Mouse (Mus musculus): ENCODE results near the gene Cdk19. TPM values are rescaled to one million over a fixed set of nuclear protein-coding genes. Genes with fewer than 3 reads are reported as not detected.
"Not testable (repeated sequence)": the region's sequence is repeated elsewhere in the genome, so short reads cannot be mapped to it uniquely, and the experiment has no call there.

The Cdk19 gene
- polyA plus RNA-seq, 1 experiment: 5.1 TPM

- DNase-seq (ENCODE audit: low read depth): no peak
Observed at GRCm38 (mm10) chr10:40385397-40385796, 46.0 kb downstream of the Cdk19 start.

GRCm38 (mm10) chr10:40386126-40386525, 46.8 kb downstream of the Cdk19 start:
- DNase-seq (ENCODE audit: low read depth): no peak

GRCm38 (mm10) chr10:40393447-40394143, 54.2 kb downstream of the Cdk19 start:
- DNase-seq (ENCODE audit: low read depth): no peak

- DNase-seq (ENCODE audit: low read depth): no peak
Observed at GRCm38 (mm10) chr10:40398842-40399241, 59.5 kb downstream of the Cdk19 start.

GRCm38 (mm10) chr10:40399328-40399727, 60.0 kb downstream of the Cdk19 start:
- DNase-seq (ENCODE audit: low read depth): no peak

GRCm38 (mm10) chr10:40400293-40400692, 60.9 kb downstream of the Cdk19 start:
- DNase-seq (ENCODE audit: low read depth): no peak

- DNase-seq (ENCODE audit: low read depth): peak; percentile 44
Observed at GRCm38 (mm10) chr10:40406655-40407054, 67.3 kb downstream of the Cdk19 start.

- no peak for DNase-seq (ENCODE audit: low read depth)
Observed at GRCm38 (mm10) chr10:40409336-40409735, 70.0 kb downstream of the Cdk19 start.

- no peak for DNase-seq (ENCODE audit: low read depth)
Observed at GRCm38 (mm10) chr10:40411370-40411769, 72.0 kb downstream of the Cdk19 start.

GRCm38 (mm10) chr10:40416944-40417343, 77.6 kb downstream of the Cdk19 start:
- DNase-seq (ENCODE audit: low read depth): peak; percentile 59

- no peak for DNase-seq (ENCODE audit: low read depth)
Observed at GRCm38 (mm10) chr10:40419841-40420240, 80.5 kb downstream of the Cdk19 start.

GRCm38 (mm10) chr10:40420703-40421102, 81.3 kb downstream of the Cdk19 start:
- no peak for DNase-seq (ENCODE audit: low read depth)

GRCm38 (mm10) chr10:40421724-40422123, 82.4 kb downstream of the Cdk19 start:
- DNase-seq (ENCODE audit: low read depth): no peak

GRCm38 (mm10) chr10:40422696-40423095, 83.3 kb downstream of the Cdk19 start:
- no peak for DNase-seq (ENCODE audit: low read depth)

- not testable (repeated sequence) for DNase-seq (ENCODE audit: low read depth)
Observed at GRCm38 (mm10) chr10:40424428-40424827, 85.1 kb downstream of the Cdk19 start.

- DNase-seq (ENCODE audit: low read depth): no peak
Observed at GRCm38 (mm10) chr10:40425243-40426095, 86.1 kb downstream of the Cdk19 start.

GRCm38 (mm10) chr10:40426096-40426450, 86.7 kb downstream of the Cdk19 start:
- no peak for DNase-seq (ENCODE audit: low read depth)

GRCm38 (mm10) chr10:40428633-40429032, 89.3 kb downstream of the Cdk19 start:
- no peak for DNase-seq (ENCODE audit: low read depth)

- no peak for DNase-seq (ENCODE audit: low read depth)
Observed at GRCm38 (mm10) chr10:40429081-40429480, 89.7 kb downstream of the Cdk19 start.

- no peak for DNase-seq (ENCODE audit: low read depth)
Observed at GRCm38 (mm10) chr10:40430209-40430608, 90.8 kb downstream of the Cdk19 start.

- DNase-seq (ENCODE audit: low read depth): no peak
Observed at GRCm38 (mm10) chr10:40431957-40432356, 92.6 kb downstream of the Cdk19 start.

GRCm38 (mm10) chr10:40432375-40432774, 93.0 kb downstream of the Cdk19 start:
- DNase-seq (ENCODE audit: low read depth): no peak

GRCm38 (mm10) chr10:40435402-40435801, 96.0 kb downstream of the Cdk19 start:
- DNase-seq (ENCODE audit: low read depth): no peak
